Mouse (Mus musculus) megakaryocyte, embryonic 14.5 days (primary cell): ENCODE measurements at regions not wholly inside any gene's neighbourhood (a gene's known extent, or its start where the extent isn't known, plus 50 kb on each side); places are given as distances from the start of the nearest gene placed in this dataset.

Experiments used
- FLI1 ChIP-seq: IDR thresholded peaks from 2 replicates; pipeline ENCODE4 v1.6.1; 2012; ENCODE audit warnings: low read length, inconsistent platforms, mixed read lengths
- GATA1 ChIP-seq: IDR thresholded peaks from 3 replicates; pipeline ENCODE4 v1.6.1; 2012; ENCODE audit warnings: mixed read lengths, low read length, inconsistent platforms, borderline replicate concordance

DNA sequence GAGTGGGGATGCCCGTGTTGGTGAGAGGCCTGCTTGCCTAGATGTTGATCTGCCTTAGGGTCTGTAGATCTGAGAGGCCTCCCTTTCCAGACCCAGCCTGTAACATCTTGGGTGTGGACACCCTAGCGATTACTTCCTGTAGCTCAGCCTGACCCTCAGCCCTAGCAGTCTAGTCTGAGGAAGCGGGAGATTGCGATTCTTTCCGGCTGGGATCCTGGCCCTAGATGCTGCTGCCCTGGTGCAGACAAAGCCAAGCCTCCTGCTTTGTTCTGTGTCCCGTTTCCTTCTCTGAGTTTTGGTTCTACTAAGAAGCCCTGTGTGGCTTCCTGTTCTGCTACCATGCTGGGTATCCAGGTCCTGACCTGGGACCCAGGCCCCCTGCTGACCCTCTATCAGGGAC, 171.8 kb upstream of the Ubr2 start:
- TF ChIP-seq GATA1: no peak
- no peak for TF ChIP-seq FLI1
